Mouse (Mus musculus): Measurements from ENCODE around the gene Pdhx.

Gene Pdhx

DNA sequence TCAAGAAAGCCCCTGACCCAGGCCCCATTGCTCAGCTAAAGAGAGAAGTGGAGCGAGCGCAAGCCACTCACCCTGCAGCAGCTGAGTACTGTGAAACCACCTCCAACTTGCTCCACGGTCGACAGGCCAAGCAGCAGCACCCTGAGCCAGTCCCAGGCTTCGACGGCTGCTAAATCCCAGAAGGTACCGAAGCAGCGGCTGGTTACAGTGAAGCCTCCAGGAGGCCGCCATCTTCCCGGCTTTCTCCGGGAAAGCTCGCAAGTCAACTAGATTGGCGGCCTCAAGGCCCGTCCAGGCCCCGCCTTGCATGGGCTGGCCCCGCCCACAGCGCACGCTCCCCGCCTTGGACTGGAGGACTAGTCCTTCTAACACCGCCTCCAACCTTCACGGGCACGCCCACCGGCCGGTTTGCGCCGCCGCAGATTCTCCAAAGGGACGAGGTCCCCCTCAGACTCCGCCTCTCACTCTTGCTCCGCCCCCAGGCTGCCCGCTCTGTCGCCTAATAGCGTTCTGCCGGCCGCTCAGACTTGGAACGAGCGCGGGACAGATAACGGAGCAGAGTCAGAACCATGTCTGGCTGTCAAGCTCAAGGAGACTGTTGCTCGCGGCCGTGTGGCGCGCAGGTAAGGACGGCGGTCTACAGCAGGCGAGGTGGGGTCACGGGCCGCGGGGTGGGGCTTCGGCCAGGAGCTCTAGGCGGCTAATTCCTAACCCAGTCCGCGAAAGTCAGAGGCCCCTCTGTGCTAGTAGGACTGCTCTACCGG is at the start of gene Pdhx, which contains the start of gene Apip:
Pdhx (minus strand) TSS at position 295 of the 764 bp plus-strand sequence.
Apip (plus strand) TSS at position 457 of the 764 bp plus-strand sequence.
- DNase-seq (ENCODE audit: low spot score): peak; percentile 100

DNA sequence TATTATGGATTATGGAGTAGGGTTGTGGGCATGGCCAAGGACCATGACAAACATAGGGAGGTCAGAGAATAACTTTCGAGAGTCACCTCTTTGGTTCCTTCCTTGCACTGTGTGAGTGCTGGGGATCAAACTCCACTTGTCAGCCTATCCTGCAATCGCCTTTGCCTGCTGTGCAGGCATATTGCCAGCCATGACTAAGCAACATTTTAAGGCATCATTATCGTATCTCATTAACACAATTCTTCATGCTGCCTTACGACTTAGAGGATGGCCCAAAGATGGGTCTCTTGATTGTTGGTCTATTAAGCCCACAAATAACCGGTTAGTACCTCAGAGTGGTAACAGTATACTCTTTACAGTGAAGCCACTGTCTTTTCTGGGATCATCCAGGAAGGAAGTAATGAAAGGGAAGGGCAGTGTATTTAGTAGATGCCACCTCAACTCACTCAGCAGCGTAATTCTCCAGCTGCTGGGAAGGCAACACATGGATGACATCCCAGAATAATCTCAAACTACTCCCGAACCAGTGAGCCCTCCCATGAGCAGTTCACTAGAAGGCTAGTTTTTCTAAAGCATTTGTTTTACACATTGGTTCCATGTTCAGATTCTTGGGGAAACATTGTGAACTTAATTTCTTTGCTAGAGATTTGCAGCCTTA is 46.0 kb upstream of the Pdhx start:
- DNase-seq (ENCODE audit: low spot score): no peak

DNA sequence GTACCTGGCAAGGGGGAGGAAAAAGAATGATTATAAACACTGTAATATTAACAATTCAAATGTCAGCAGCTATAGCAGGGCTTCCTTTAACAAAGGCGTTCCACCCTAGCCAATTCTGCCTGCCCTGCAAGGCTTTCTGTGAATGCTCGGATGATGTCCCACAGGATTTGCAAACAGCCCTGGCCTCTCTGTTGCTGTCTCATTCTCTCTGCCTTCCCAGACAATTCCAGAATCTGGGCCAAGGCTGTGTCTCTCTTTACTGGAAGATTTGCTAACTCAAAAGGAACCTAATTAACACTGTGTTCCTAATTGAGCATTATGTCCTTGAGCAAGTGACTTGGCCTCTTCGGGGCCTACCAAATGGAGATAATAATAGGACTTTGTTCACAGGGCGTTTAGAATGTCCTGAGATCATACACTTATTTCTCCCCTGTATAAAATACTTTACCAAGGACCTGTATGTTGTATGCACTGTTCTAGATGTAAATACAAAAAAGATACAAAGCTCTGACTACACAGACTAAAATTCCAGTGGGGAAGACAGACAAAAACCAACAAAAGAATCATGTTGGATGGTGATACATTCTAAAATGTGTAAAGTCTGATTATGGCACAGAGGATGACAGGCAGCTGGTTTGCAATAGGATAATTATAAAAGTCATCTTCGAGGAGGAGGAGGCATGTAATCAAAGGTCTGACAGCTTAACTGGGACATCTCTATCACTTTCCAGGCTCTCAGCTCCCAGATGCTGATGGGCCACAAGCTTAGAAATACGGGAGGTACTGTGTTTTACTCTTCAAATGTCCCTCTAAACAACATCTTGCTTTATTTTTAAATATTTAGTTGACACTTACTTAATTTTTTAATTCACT is 45.2 kb upstream of the Pdhx start:
- DNase-seq (ENCODE audit: low spot score): no peak

DNA sequence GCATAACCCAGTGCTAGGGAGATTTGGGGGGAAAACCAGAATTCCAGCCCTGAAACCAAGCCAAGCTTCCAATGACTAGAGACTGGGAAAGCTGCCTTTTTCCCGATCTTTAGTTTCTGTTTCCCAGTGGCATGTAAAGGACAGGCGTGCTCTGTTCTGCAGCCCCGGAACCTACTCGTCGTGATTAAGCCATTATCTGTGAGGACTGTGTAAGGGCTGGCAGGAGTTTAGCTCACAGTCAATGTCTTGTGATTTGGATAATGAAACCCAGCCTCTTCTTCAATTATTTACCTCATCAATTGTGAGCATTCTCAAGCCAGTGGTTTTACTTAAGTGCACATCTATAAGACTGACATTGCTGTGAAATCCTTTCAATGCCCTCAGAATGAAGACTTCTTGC is 43.9 kb upstream of the Pdhx start:
- DNase-seq (ENCODE audit: low spot score): no peak

DNA sequence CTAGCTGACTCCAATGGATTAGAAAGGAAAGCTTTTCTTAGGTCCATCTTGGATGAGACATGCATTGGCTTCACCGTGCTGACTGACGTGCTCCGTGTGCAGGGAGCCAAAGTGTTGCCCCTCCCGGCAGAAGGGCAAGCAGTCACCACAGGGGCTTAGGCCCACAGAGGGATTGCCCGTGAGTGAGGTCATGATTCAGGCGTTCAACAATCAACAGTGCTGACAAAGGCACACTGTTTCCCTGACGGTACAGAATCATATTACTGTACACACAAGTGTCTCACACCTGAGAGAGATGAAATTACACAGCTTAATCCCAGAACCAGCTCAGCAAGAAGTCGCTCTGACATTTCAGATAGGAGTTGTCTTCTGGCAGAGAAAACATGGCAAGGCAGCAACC is 38.4 kb upstream of the Pdhx start:
- DNase-seq (ENCODE audit: low spot score): no peak

DNA sequence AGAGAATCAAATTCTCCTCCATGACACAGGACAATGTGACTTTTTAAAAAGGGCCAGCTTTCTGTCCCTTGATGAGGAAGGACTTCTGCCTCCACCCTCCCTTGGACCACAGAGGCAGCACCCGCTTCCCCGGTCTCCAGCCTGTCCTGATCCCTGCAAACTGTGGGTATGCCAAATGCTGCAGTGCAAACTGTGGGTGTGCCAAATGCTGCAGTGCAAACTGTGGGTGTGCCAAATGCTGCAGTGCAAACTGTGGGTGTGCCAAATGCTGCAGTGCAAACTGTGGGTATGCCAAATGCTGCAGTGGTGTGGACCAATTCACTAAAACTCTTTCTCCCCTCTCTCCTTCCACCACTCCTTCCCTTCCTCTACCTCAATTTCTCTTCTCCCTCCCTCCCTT is 32.9 kb upstream of the Pdhx start:
- DNase-seq (ENCODE audit: low spot score): no peak

DNA sequence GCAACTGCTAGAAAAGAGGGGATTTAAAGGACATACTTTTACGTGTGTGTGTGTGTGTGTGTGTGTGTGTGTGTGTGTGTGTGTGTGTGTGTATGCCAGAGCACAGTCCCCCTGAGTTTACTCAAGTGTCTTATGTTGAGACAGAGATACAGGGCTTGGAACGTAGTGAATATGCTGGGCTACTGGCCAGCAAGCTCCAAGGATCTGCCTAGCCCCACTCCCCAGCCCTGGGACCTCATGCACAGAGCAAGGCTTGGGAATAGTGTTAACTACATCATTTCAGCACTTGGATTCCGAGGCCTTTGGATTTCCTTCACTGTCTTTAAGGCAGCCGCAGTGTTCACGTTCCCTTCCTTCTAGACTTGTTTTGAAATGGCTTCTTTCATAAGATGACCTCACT is 29.3 kb upstream of the Pdhx start:
- no peak for DNase-seq (ENCODE audit: low spot score)

DNA sequence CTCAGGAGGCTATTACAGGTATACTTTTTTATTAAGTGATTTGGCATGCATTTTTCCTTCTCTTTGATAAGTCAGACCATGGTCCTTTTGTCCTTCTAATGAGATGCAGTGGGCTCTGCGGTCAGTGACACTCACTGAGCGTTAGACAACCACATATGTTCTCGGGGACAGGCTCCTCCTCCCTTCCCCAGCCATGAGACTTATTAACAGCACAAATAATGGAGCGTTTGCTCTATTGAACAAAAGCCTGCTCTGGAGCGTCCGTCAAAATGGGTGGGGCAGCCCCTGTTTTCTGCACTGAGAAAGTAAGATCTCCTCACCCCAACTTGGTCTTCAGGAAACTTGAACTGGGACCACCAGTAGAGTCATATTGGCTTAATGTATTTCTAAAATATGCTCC is 16.2 kb upstream of the Pdhx start:
- DNase-seq (ENCODE audit: low spot score): no peak

DNA sequence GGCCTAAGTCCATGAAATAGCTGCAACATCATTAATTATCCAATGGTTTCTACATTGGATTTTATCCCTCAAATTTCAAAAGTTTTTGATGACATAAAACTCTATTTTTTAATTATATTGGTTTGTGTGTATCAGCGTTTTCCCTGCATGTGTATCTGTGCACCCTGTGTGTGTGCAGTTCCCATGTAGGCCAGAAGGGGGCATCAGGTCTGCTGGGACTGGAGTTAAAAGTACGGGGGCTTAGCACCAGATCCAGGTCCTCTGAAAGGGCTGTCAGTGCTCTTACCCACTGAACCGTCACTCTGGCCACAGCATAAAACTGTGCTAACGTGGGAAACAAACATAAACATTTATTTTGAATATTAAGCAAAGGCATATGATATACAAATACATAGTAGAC is 14.8 kb upstream of the Pdhx start:
- no peak for DNase-seq (ENCODE audit: low spot score)

DNA sequence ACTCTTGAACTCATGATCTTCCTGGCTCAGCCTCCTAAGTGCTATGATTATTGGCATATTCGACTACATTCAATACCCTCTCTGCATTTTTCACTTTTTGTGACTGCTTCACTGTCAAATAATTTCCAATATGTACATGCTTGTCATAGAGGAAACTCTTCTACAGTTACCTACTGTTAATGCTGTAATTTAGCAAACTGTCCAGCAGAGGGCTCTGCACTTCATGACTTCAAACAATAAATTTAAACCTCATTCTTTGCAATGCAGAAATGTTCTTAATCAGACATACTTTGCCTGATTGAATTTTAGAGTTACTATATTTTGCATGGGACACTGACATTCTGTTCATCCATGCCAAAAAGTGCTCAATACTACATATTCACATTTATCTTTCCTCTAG is 13.1 kb upstream of the Pdhx start:
- DNase-seq (ENCODE audit: low spot score): no peak

DNA sequence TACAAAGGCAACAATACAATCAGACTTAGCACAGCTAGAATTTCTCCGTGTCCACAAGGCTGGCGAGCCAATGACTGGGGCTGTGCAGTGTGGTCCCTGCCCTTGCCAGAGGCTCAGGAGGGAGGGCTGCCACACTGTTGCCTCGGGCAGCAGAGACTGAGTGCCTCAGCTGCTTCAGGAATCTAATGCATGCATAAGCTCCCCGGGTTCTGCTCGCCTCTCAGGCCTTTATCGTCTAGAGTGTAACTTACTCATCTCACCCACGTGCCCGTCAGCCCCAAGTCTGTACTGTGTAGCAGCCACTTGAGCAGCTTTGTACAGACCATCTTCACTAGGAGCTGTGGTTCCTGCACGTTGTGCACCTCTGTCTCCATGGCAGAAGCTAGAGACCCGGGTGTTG is 12.3 kb upstream of the Pdhx start:
- no peak for DNase-seq (ENCODE audit: low spot score)

DNA sequence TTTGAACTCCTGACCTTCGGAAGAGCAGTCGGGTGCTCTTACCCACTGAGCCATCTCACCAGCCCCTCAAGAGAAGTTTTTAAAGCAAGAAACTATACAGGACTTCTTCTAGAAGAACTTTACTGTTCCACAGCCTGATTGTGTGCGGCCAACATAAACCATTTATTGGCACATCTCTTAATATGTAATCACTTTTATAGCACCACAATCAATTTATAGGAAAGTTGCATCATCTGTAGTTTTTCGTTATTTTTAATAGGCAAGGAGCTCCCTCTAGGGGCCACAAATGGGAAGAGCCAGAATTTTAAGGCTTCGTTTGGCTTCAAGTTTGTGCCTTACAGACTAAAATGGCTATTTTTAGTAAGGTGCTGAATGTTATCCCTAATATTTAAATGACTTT is 11.1 kb upstream of the Pdhx start:
- no peak for DNase-seq (ENCODE audit: low spot score)

DNA sequence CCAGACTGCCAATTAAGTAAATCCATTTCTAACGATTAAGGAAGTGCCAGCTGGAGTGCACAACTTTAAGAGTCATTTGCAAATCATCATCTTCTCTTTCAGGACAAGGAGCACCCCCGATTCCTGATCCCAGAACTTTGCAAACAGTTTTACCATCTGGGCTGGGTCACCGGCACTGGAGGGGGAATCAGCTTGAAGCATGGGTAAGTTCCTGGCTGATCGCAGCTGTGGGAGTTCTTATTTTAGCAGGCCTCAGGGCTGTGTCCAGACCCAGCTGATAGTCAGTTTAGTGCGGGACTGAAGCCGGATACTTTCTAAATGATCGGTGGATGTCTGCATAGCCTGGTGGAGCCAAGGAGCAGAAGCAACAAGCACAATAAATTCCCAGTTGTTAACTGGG is 9.5 kb upstream of the Pdhx start:
- DNase-seq (ENCODE audit: low spot score): no peak

DNA sequence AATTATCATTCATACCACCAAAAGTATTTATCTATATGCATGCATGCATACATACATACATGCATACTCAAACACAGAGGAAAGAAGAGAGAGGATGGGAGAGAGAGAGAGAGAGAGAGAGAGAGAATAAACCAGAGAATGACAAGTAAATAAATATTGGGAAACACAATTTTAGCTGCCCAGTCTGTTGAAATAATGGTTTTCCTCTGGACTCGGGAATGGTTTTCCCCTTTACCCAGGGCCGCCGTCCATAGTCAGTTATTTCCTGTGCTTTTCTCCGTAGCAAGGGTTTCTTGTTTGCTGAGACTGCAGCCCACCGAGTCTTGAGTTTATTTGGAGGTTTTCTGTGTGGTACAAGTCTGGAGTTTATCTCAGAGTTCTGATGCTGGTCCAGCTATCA is 8.4 kb upstream of the Pdhx start:
- no peak for DNase-seq (ENCODE audit: low spot score)

DNA sequence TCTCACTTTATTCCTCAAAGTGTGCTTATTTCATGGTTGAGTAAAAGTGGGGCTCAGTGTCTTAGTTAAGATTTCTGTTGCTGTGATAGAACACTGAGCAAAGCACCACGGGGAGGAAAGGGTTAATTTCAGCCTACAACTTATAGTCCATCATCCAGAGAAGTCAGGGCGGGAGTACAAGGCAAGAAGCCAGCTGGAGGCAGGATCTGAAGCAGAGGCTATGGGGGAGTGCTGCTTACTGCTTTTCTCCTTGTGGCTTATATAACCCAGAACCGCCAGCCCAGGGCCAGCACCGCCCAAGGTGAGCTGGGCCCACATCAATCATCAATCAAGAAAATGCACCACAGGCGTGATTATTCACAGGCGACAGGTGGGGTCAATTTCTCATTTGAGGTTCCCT is 7.8 kb upstream of the Pdhx start:
- DNase-seq (ENCODE audit: low spot score): no peak

DNA sequence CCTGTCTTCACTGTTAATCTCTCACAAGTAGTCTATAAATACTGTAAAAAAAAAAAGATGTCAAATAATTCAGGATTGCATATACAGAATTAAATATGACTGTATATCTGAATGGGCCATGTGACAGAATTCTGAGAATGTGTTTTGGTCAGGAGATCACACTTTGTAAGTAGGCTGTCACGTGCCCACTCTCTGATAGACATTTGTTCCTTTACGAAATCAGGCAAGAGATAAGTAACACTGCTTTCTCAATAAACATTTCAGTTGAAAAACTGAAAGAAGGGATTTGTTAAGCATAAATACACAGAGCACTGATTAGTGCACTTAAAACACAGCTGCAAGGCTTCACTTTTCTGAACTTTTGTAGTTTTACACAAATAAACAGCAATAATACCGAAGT is 2.7 kb downstream of the Pdhx start:
- no peak for DNase-seq (ENCODE audit: low spot score)

DNA sequence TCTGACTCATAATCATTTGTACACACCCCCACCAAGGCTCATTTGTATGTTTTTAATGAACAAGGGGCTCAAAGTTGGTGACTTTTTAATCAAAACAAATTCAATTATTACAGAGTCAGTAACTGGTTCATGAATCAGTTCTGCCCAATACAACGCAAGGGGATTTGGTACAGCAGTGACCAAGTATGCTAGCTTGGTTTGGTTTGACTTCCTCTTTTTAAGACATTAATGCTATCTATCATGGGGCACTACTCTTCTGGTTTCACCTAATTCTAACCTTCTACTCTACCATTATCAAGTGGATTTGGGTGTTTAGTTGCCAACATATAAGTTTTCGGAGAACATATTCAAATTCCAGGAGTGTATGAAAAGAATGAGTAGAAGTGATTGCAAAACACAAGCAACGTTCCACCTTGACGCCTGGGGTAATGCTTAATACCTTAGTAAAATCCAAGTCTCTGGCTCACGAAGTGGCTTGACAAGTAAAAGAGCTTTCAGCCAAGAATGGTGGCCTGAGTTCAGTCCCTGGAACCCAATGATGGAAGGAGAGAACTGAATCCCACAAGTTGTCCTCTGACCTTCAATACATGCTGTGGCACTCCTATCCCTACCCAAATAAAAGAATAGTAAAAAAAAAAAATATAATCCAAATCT is 3.4 kb downstream of the Pdhx start:
- DNase-seq (ENCODE audit: low spot score): no peak

DNA sequence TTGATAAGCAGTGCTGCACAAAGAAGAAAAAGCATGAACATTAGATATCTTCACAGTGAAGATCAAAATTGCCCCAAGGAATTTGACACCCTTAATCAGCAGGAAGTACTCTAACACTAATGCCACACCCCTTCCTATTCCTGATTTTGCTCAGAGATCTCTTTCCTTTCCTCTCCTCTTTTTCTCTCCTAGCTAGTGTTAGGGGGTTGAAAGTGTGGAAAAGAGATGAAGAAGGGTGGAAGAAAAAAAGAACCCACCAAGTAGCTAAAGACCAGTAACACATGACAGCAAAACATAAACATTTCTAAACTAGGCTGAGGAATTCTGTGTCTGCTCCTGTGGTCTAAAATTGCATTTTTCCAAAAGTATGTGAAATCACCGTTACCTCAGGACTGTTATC is 4.7 kb downstream of the Pdhx start:
- DNase-seq (ENCODE audit: low spot score): no peak

DNA sequence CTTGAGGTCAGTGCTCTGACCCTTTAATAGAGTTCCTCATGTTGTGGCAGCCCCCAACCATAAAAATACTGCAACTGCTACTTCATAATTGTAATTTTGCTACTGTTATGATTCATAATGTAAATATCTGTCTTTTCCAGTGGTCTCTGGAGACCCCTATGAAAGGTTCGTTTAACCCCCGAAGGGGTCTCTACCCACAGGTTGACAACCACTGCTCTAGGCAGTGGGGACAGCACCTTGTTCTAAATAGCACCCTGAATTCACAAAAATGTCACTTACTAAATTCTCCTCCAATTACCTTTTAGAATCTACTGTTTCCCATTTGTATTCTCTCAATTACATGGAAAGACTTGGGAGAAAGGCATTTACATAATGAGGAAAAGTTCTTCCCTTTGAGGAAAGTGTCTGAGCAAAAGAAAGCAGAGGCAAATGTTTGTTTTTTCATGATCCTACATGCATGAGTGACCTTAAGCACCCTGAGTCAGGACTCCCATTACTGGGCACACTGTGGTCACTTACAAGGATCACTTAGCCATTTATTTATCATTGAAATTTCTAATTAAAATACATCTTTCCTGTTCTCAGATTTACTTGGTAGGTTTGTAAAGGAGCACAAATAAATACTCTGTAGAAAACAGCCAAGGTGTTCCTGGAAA is 5.6 kb downstream of the Pdhx start:
- no peak for DNase-seq (ENCODE audit: low spot score)

DNA sequence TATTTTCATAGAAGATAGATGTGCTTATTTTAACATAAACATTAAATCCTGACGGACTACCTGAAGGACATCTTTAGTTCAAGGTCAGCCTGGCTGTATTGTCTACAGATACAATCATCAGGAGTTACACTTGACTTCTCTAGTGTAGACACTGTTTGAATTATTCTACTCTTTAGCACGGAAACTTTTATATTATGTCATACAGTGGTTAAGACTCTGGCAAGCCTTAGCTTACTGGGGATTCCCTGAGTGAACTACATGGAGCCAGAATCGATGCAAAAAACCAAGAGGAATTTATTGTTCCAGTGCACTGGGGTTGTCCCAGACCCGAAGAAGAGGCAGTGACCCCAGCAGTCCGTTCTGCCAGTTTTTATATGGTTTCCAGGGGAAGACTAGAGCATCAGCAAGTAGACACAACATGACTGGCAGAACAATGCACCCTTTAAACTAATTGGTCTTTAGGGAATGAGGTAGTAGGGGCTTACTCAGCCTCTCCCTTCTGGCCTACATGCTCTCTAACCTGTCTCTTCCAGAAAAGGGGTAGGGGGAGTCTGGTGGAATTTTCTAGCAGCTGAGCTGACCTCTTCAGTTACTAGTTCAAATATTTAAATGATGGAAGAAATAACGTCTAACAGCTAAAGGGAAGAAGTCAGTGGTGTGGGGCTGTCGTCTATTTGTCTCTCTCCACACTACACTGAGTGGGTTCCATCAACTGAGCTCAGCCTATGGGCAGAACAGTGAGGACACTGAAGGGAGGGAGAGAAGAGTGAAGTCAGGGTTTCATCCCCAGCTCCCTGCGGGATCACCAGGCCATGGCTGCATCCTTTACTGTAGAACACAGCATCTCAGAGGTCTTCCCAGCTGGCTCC is 6.4 kb downstream of the Pdhx start:
- DNase-seq (ENCODE audit: low spot score): no peak

DNA sequence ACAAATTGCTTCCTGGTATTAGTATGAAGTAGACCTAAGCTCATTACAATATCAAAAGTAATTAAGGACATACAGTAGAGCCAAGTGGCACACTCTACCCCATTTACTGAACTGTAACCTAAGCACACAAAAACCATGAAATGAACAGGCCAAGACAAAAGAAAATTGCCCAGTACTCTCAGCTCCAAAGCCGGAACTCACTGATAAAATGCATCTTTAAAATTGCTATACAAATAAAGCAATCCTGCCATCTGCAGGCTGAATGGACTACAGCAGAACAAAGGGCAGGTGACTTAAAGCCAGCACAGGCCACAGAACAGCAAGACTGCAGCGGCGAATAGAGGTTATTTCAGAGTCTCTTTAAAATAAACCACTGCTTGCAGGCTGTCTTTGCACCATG is 10.4 kb downstream of the Pdhx start:
- DNase-seq (ENCODE audit: low spot score): no peak
